13 mouse cellular contexts compared by ENCODE assay signal in the genomic region with DNA sequence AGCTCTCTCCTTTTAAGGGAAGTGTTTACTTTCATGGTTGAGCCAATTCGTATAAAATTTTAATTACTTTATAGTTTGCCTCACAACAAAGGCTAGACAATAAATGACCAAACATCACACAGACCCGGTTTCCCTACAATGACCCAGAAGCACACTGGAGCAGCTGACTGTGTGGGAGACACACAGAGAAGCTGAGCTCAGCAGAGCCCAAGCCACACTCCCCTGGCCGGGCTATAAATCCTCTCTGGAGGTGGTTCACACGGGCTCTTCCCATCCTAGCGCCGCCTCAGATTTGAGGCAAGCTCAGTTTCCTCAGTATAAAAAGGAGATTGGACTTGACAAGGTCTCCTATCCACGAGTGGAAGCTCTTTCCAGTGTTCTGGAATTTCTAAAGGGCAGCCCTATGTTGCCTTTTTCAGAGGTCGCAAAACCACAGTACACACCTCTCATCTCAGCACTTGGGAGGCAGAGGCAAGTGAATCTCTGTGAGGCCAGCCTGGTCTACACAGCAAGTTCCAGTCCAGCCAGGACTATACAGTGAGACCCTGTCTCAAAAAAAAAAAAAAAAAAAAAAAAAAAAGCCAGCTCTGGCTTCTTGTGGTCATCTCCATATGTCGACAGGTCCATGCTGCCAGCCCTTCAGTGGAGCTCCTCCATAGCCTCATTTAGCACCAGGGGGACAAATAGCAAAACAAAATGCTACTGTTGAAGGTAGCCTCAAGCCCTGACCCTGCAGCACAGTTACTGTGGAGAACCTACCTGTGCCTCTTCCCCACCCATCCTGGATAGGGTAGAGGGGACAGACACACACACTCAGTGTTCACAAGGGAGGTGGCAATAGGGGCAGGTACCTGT.
DNase-seq lines count a peak whose midpoint lies in the region; ATAC-seq lines count a peak whose summit lies in the region.
"Had no signal": no experiment of that assay in that cellular context is flagged by ENCODE, and none has a peak within 500 bp of the region (broad histone marks: within the 10 kb centered on the region; RNA-seq: fewer than 3 reads in every experiment).

No protein-coding gene starts in this region.

- 0 out of 2 replicates have a peak, but pooled peaks cover 2% of the 10 kb centered on the region for H3K36me3 ChIP-seq in kidney, embryonic 16.5 days (ENCODE audit: insufficient read depth, low read length)
- no peaks in the 10 kb centered on the region for H3K36me3 ChIP-seq in megakaryocyte, embryonic 14.5 days (replicated peaks; ENCODE audit: low read length)
- peaks cover 24% of the 10 kb centered on the region for H3K36me3 ChIP-seq in forebrain, embryonic 15.5 days
- H3K36me3 ChIP-seq: embryonic facial prominence, embryonic 15.5 days had no signal

- no peaks in the 10 kb centered on the region for H3K27me3 ChIP-seq in kidney, embryonic 16.5 days (ENCODE audit: insufficient read depth, low read length)
- peaks cover 2% of the 10 kb centered on the region for H3K27me3 ChIP-seq in megakaryocyte, embryonic 14.5 days (replicated peaks)
- H3K27me3 ChIP-seq in forebrain, embryonic 15.5 days, result no peaks in the 10 kb centered on the region
- H3K27me3 ChIP-seq: embryonic facial prominence, embryonic 15.5 days; midbrain, embryonic 13.5 days; neural tube, embryonic 12.5 days had no signal

- H3K4me3 ChIP-seq in kidney, embryonic 16.5 days (ENCODE audit: low read length), result no peak overlapping the region
- peak overlapping the region; percentile 59 for H3K4me3 ChIP-seq in megakaryocyte, embryonic 14.5 days (replicated peaks)
- no peak overlapping the region for H3K4me3 ChIP-seq in forebrain, embryonic 15.5 days
- H3K4me3 ChIP-seq: embryonic facial prominence, embryonic 15.5 days; heart, adult 2 months; midbrain, embryonic 13.5 days; neural tube, embryonic 12.5 days had no signal

- DNase-seq in cerebellum, adult 9-11 months, result no peak
- DNase-seq in kidney, adult 18-20 months, result no peak
- no peak for DNase-seq in adrenal gland, postnatal 4 days (ENCODE audit: low spot score in 2 of 2)
- DNase-seq: adrenal gland, postnatal 14 days had no signal

- H3K4me2 ChIP-seq in kidney, embryonic 16.5 days (replicated peaks; ENCODE audit: low read depth, low read length), result no peak overlapping the region
- no peak overlapping the region for H3K4me2 ChIP-seq in forebrain, embryonic 15.5 days (replicated peaks)
- H3K4me2 ChIP-seq: embryonic facial prominence, embryonic 15.5 days; midbrain, embryonic 13.5 days; neural tube, embryonic 12.5 days had no signal

- WGBS in kidney, embryonic 16.5 days, result 28% methylated on average over 9 of the region's 9 CpGs
- WGBS in forebrain, embryonic 15.5 days, result 61% methylated on average over 9 of the region's 9 CpGs

- ATAC-seq in cerebellum, adult (ENCODE audit: insufficient number of reproducible peaks, low FRiP score, low TSS enrichment), result peak; percentile 51; the same call in 1 of the 2 replicates
- ATAC-seq in kidney, embryonic 16.5 days (ENCODE audit: low FRiP score, low TSS enrichment), result peak; percentile 89
- no peak for ATAC-seq in megakaryocyte, adult 5-6 weeks (ENCODE audit: poor library complexity, severe bottlenecking)
- ATAC-seq in forebrain, embryonic 15.5 days (replicated peaks), result peak; percentile 24; the same call in 1 of the 2 replicates

- peaks cover 37% of the 10 kb centered on the region for H3K4me1 ChIP-seq in kidney, embryonic 16.5 days (ENCODE audit: insufficient read depth, low read length)
- H3K4me1 ChIP-seq in megakaryocyte, embryonic 14.5 days, result no peaks in the 10 kb centered on the region
- H3K4me1 ChIP-seq in forebrain, embryonic 15.5 days, result peaks cover 17% of the 10 kb centered on the region
- H3K4me1 ChIP-seq: neural tube, embryonic 12.5 days had no signal

- H3K27ac ChIP-seq in kidney, embryonic 16.5 days (ENCODE audit: low read length), result no peak overlapping the region; the same call in 1 of the 2 replicates
- no peak overlapping the region for H3K27ac ChIP-seq in forebrain, embryonic 15.5 days (replicated peaks)
- H3K27ac ChIP-seq: embryonic facial prominence, embryonic 15.5 days; heart, adult 2 months; midbrain, embryonic 13.5 days; neural tube, embryonic 12.5 days had no signal

- no peak overlapping the region for H3K9ac ChIP-seq in kidney, embryonic 16.5 days (replicated peaks; ENCODE audit: low read length)
- H3K9ac ChIP-seq in forebrain, embryonic 15.5 days (replicated peaks), result no peak overlapping the region
- H3K9ac ChIP-seq: embryonic facial prominence, embryonic 15.5 days; midbrain, embryonic 13.5 days; neural tube, embryonic 12.5 days had no signal

- no peaks in the 10 kb centered on the region for H3K9me3 ChIP-seq in kidney, embryonic 16.5 days (ENCODE audit: low read length)
- peaks cover 33% of the 10 kb centered on the region for H3K9me3 ChIP-seq in megakaryocyte, embryonic 14.5 days
- H3K9me3 ChIP-seq in forebrain, embryonic 15.5 days, result no peaks in the 10 kb centered on the region
- H3K9me3 ChIP-seq: embryonic facial prominence, embryonic 15.5 days; midbrain, embryonic 13.5 days; neural tube, embryonic 12.5 days had no signal
